Mouse (Mus musculus): ENCODE data around the gene Map3k13.

- TF ChIP-seq CTCF (IDR thresholded peaks at IDR 0.05; ENCODE audit: control insufficient read depth, insufficient read depth, insufficient read length): no peak
- no peak for TF ChIP-seq USF1 (IDR thresholded peaks at IDR 0.05; ENCODE audit: low read depth)
- TF ChIP-seq CEBPB (IDR thresholded peaks at IDR 0.05; ENCODE audit: low read depth): no peak
- TF ChIP-seq MYOG (IDR thresholded peaks at IDR 0.05; ENCODE audit: control insufficient read depth, extremely low read depth, insufficient read length): no peak
- TF ChIP-seq FOSL1 (IDR thresholded peaks at IDR 0.05; ENCODE audit: insufficient read depth, low read length, poor library complexity, severe bottlenecking): no peak
- no peak for TF ChIP-seq MAX (IDR thresholded peaks at IDR 0.05)
- TF ChIP-seq MYOD1 (IDR thresholded peaks at IDR 0.05; ENCODE audit: control insufficient read depth, insufficient read length, low read depth): no peak
These were observed 24.5 kb downstream of the Map3k13 start for GRCm38 (mm10) chr16:21818629-21819028.
